Mouse (Mus musculus) C2C12 (cell line): ENCODE results near the gene Mitf. TPM values are rescaled to one million over a fixed set of nuclear protein-coding genes. Genes with fewer than 3 reads are reported as not detected.
A peak's percentile ranks its signal among the peaks of the same experiment; 100 is the strongest.

ENCODE experiments used
- H3K27me3 ChIP-seq: one replicate; pipeline ENCODE4 v1.6.1; 2011; ENCODE audit not compliant: control insufficient read depth, insufficient read depth, insufficient read length
- H3K36me3 ChIP-seq: one replicate; pipeline ENCODE4 v1.6.1; 2011; ENCODE audit not compliant: control insufficient read depth, insufficient read depth
- H3K4me3 ChIP-seq: one replicate; pipeline ENCODE4 v1.5.1; 2011; ENCODE audit warnings: mild to moderate bottlenecking, control low read depth; ENCODE audit not compliant: poor library complexity, insufficient read depth, severe bottlenecking
- H3K79me2 ChIP-seq: one replicate; pipeline ENCODE4 v1.6.1; 2011; ENCODE audit not compliant: control insufficient read depth, insufficient read depth
- H3K79me3 ChIP-seq: one replicate; pipeline ENCODE4 v1.6.1; 2011; ENCODE audit warnings: low read depth, control low read depth
- H3ac ChIP-seq: one replicate; pipeline ENCODE3; 2011; ENCODE audit warnings: low read depth; ENCODE audit not compliant: control insufficient read depth, insufficient read length
- CEBPB ChIP-seq: IDR thresholded peaks from one replicate; pipeline ENCODE4 v1.6.1; 2011; ENCODE audit warnings: low read depth, mild to moderate bottlenecking, control low read depth, moderate library complexity
- CTCF ChIP-seq: IDR thresholded peaks from one replicate; pipeline ENCODE4 v1.5.1; 2011; ENCODE audit not compliant: control insufficient read depth, insufficient read depth, insufficient read length
- FOSL1 ChIP-seq: IDR thresholded peaks from one replicate; pipeline ENCODE4 v1.8.0; 2011; ENCODE audit warnings: mild to moderate bottlenecking, low read length; ENCODE audit not compliant: poor library complexity, insufficient read depth, severe bottlenecking
- MAX ChIP-seq: IDR thresholded peaks from one replicate; pipeline ENCODE4 v1.6.1; 2011; ENCODE audit warnings: mild to moderate bottlenecking, control low read depth
- MYOD1 ChIP-seq: IDR thresholded peaks from one replicate; pipeline ENCODE4 v1.6.1; 2011; ENCODE audit warnings: low read depth; ENCODE audit not compliant: control insufficient read depth, insufficient read length
- MYOG ChIP-seq: IDR thresholded peaks from one replicate; pipeline ENCODE4 v1.6.1; 2011; ENCODE audit not compliant: control insufficient read depth, insufficient read length; ENCODE audit errors: extremely low read depth
- USF1 ChIP-seq: IDR thresholded peaks from one replicate; pipeline ENCODE4 v1.6.1; 2011; ENCODE audit warnings: low read depth, mild to moderate bottlenecking, control low read depth, moderate library complexity
- polyA plus RNA-seq: library from polyadenylated mRNA; unstranded; fragments of >200 nt; fragmentation: generic; extraction: Trizol; gene quantifications from one replicate; pipeline ENCODE4 v1.2.1, GENCODE M21; 2012; ENCODE audit warnings: missing spikeins

Mitf gene
- polyA plus RNA-seq, 1 experiment, result 0.70 TPM

- Histone ChIP-seq H3K79me3 (no peaks in the 10 kb centered on the region), H3K27me3 (no peaks in the 10 kb centered on the region), H3K36me3 (no peaks in the 10 kb centered on the region), H3K4me3 (no peak overlapping the region), H3ac (no peak overlapping the region), H3K79me2 (no peaks in the 10 kb centered on the region)
- TF ChIP-seq CEBPB (peak; percentile 24), CTCF (no peak)
Observed at GRCm38 (mm10) chr6:97826642-97827275, 19.9 kb downstream of the Mitf start.

- Histone ChIP-seq H3K36me3 (no peaks in the 10 kb centered on the region), H3K79me3 (no peaks in the 10 kb centered on the region), H3ac (no peak overlapping the region), H3K4me3 (no peak overlapping the region), H3K79me2 (no peaks in the 10 kb centered on the region), H3K27me3 (no peaks in the 10 kb centered on the region)
- TF ChIP-seq CTCF (no peak), USF1 (no peak), FOSL1 (no peak), MYOG (no peak), CEBPB (no peak), MAX (no peak), MYOD1 (no peak)
Observed at GRCm38 (mm10) chr6:97828021-97828420, 21.2 kb downstream of the Mitf start.

DNA sequence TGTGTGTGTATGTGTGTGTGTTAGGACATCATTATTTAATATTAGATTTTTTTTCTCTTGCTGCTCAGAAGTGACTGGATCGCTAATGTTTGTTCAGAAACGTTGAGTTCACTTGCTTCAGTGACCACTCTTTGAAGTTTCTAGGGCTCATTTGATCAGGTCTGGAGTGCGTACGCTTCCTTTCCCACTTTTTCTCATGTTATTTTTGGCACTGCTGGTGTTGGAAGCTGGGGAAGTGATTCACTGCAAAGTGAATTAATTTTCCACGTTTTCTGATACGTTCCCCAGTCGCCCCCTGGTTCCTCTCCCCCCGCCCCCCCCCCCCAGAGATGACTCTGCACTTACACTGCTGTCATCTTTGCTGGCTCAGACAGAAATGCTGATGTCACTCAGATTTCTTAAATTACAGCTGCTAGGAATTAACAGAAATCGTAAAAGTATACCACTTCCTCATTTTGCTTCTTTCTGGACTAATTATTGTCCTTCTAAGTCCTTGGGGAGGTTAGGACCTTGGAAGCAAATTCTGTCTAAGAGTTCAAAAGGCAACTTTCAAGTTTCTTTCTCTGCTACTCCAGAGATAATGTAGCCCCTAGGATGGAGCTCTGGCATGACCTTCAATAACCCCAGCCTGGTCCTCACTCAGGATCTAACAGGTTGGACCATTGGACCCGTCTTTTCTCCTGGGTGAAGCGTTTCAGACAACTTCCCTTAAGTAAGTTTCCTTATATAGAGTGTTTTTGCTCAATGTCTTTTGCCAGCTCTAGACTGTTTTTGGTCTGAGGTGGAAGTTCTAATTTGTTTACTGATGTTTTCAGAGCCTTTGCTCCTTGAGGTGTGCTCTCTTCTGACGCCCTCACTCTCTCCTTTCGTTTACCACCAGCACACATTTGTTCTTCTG is 22.2 kb downstream of the Mitf start:
- TF ChIP-seq MAX, result no peak
- no peak for TF ChIP-seq CTCF
- TF ChIP-seq MYOG, result no peak
- no peak for TF ChIP-seq MYOD1
- no peak for TF ChIP-seq USF1
- TF ChIP-seq CEBPB, result no peak
- TF ChIP-seq FOSL1, result no peak
- no peak overlapping the region for H3K4me3 ChIP-seq
- H3K27me3 ChIP-seq, result no peaks in the 10 kb centered on the region
- no peaks in the 10 kb centered on the region for H3K79me2 ChIP-seq
- H3K79me3 ChIP-seq, result no peaks in the 10 kb centered on the region
- H3ac ChIP-seq, result no peak overlapping the region
- H3K36me3 ChIP-seq, result no peaks in the 10 kb centered on the region

DNA sequence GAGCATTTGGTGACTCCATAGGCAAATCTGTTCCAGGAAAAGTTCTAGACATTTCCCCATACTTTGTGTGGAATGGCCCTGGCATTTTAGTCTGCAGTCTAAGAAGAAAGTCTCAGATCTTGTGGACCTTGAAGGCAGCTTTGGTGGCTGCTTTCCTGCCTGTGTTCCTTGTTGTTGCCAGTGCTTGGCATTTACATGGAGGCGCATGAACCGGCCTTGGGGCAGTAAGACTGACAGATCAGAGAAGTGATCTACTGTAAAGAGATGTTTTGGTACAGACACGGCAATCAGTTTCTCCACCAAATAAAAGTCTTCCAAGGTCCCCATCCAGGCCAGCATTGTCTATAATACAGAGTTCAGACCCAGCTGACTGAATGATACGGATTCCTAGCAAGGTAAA is 25.6 kb downstream of the Mitf start:
- Histone ChIP-seq H3ac (no peak overlapping the region), H3K27me3 (no peaks in the 10 kb centered on the region), H3K4me3 (no peak overlapping the region), H3K79me2 (no peaks in the 10 kb centered on the region), H3K36me3 (no peaks in the 10 kb centered on the region), H3K79me3 (no peaks in the 10 kb centered on the region)
- TF ChIP-seq MYOG, result no peak
- no peak for TF ChIP-seq USF1
- TF ChIP-seq MAX, result no peak
- TF ChIP-seq FOSL1, result no peak
- TF ChIP-seq MYOD1, result no peak
- no peak for TF ChIP-seq CEBPB

- TF ChIP-seq MYOD1 (no peak), FOSL1 (no peak), MAX (no peak), MYOG (no peak), CTCF (no peak), CEBPB (no peak), USF1 (no peak)
- H3ac ChIP-seq, result no peak overlapping the region
- H3K79me3 ChIP-seq, result no peaks in the 10 kb centered on the region
- H3K4me3 ChIP-seq, result no peak overlapping the region
- H3K27me3 ChIP-seq, result no peaks in the 10 kb centered on the region
- no peaks in the 10 kb centered on the region for H3K79me2 ChIP-seq
- H3K36me3 ChIP-seq, result no peaks in the 10 kb centered on the region
Observed at GRCm38 (mm10) chr6:97836176-97836575, 29.3 kb downstream of the Mitf start.

DNA sequence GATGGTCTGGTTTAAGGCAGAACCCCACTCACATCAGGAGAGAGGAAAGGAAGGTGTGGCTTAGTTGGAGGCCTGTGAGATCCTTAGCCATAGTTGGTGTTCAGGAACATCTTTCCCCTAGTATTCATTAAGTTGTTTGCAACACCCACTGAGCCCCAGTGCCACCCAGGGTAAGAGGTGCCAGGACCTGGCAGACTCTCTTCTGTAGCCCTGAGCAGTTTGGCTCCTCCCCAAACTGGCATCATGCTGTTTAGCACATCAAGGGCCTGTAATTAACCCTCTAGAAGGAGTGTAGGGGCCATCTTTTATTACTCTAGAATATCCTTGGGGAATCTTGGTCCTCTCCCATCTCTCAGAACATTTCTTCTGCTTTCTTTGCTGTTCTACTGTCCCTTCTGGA is 30.9 kb downstream of the Mitf start:
- TF ChIP-seq MYOG, result no peak
- TF ChIP-seq CEBPB, result no peak
- no peak for TF ChIP-seq MAX
- TF ChIP-seq USF1, result no peak
- no peak for TF ChIP-seq FOSL1
- TF ChIP-seq CTCF, result no peak
- no peak for TF ChIP-seq MYOD1
- H3K27me3 ChIP-seq, result no peaks in the 10 kb centered on the region
- no peaks in the 10 kb centered on the region for H3K79me2 ChIP-seq

More for the DNA sequence above, 30.9 kb downstream of the Mitf start:
- Histone ChIP-seq H3K36me3 (no peaks in the 10 kb centered on the region), H3ac (no peak overlapping the region), H3K79me3 (no peaks in the 10 kb centered on the region), H3K4me3 (no peak overlapping the region)
